Mouse (Mus musculus): ENCODE results near the gene Psg16. TPM values are rescaled to one million over a fixed set of nuclear protein-coding genes. Genes with fewer than 3 reads are reported as not detected.
"Not testable (repeated sequence)": the region's sequence is repeated elsewhere in the genome, so short reads cannot be mapped to it uniquely, and the experiment has no call there.

The Psg16 gene
- total and polyA plus RNA-seq, 3 experiments, result 0.23 to 0.67 TPM; not detected in 1

GRCm38 (mm10) chr7:17091280-17091679, 17.4 kb downstream of the Psg16 start:
- no peak overlapping the region for H3K27ac ChIP-seq (ENCODE audit: control insufficient read depth, low read depth, low read length)
- no peaks in the 10 kb centered on the region for H3K4me1 ChIP-seq (ENCODE audit: control insufficient read depth in 1 of 2, insufficient read depth in 2 of 2, low read length in 2 of 2)
- no peaks in the 10 kb centered on the region for H3K36me3 ChIP-seq (ENCODE audit: control insufficient read depth in 1 of 2, insufficient read depth in 2 of 2, low read length in 2 of 2)
- H3K4me3 ChIP-seq (ENCODE audit: control insufficient read depth in 1 of 2, insufficient read depth in 1 of 2, low read depth in 2 of 2, low read length in 2 of 2), result no peak overlapping the region
- no peaks in the 10 kb centered on the region for H3K79me2 ChIP-seq (ENCODE audit: control insufficient read depth, insufficient read depth, low read length, poor library complexity)
- H3K27me3 ChIP-seq (ENCODE audit: control insufficient read depth in 1 of 2, insufficient read depth in 2 of 2, low read length in 2 of 2), result no peaks in the 10 kb centered on the region
- H3K9me3 ChIP-seq (replicated peaks; ENCODE audit: insufficient read depth, low read length), result no peaks in the 10 kb centered on the region
- no peak overlapping the region for H3K9ac ChIP-seq (ENCODE audit: control insufficient read depth, low read depth, low read length, poor library complexity, severe bottlenecking)
- TF ChIP-seq CTCF (IDR thresholded peaks at IDR 0.05 in 2 of 3, conservative IDR thresholded peaks at IDR 0.05 in 1 of 3; ENCODE audit: control insufficient read depth in 1 of 3, insufficient read depth in 1 of 3, low read depth in 2 of 3, low read length in 3 of 3, poor library complexity in 1 of 3, severe bottlenecking in 1 of 3) (peak; percentile 23 to 63 (median 47); a peak in 5 of 6 replicates), GATA1 (IDR thresholded peaks at IDR 0.05; ENCODE audit: low read depth, low read length) (no peak), POLR2AphosphoS2 (IDR thresholded peaks at IDR 0.05; ENCODE audit: low read length) (no peak), RCOR1 (IDR thresholded peaks at IDR 0.05; ENCODE audit: low read depth, low read length) (no peak), SMC3 (IDR thresholded peaks at IDR 0.05; ENCODE audit: low read depth, low read length) (peak; percentile 22; the same call in 1 of the 2 replicates), ZC3H11A (IDR thresholded peaks at IDR 0.05; ENCODE audit: low read depth, low read length) (no peak), ZNF384 (IDR thresholded peaks at IDR 0.05; ENCODE audit: low read depth, low read length) (no peak), MYB (IDR thresholded peaks at IDR 0.05; ENCODE audit: low read depth, low read length) (no peak), E2F4 (IDR thresholded peaks at IDR 0.05; ENCODE audit: borderline replicate concordance, low read depth, low read length) (no peak), RAD21 (IDR thresholded peaks at IDR 0.05; ENCODE audit: low read depth, low read length) (peak; percentile 11), NELFE (IDR thresholded peaks at IDR 0.05; ENCODE audit: low read depth, low read length) (no peak)
- DNase-seq (ENCODE audit: low read depth, low spot score), result peak; percentile 49

- not testable (repeated sequence) for H3K27me3 ChIP-seq (ENCODE audit: control insufficient read depth in 1 of 2, insufficient read depth in 2 of 2, low read length in 2 of 2); H3K9ac ChIP-seq (ENCODE audit: control insufficient read depth, low read depth, low read length, poor library complexity, severe bottlenecking); H3K27ac ChIP-seq (ENCODE audit: control insufficient read depth, low read depth, low read length); H3K9me3 ChIP-seq (replicated peaks; ENCODE audit: insufficient read depth, low read length); H3K36me3 ChIP-seq (ENCODE audit: control insufficient read depth in 1 of 2, insufficient read depth in 2 of 2, low read length in 2 of 2); H3K79me2 ChIP-seq (ENCODE audit: control insufficient read depth, insufficient read depth, low read length, poor library complexity); DNase-seq (ENCODE audit: low read depth, low spot score); H3K4me1 ChIP-seq (ENCODE audit: control insufficient read depth in 1 of 2, insufficient read depth in 2 of 2, low read length in 2 of 2); H3K4me3 ChIP-seq (ENCODE audit: control insufficient read depth in 1 of 2, insufficient read depth in 1 of 2, low read depth in 2 of 2, low read length in 2 of 2)
These were observed 27.8 kb downstream of the Psg16 start for GRCm38 (mm10) chr7:17101631-17102030.

GRCm38 (mm10) chr7:17135307-17135706, 61.5 kb downstream of the Psg16 start:
- no peak for TF ChIP-seq ZC3H11A (IDR thresholded peaks at IDR 0.05; ENCODE audit: low read depth, low read length)
- TF ChIP-seq ZNF384 (IDR thresholded peaks at IDR 0.05; ENCODE audit: low read depth, low read length), result no peak
- TF ChIP-seq EP300 (IDR thresholded peaks at IDR 0.05; ENCODE audit: low read depth in 1 of 2, low read length in 2 of 2), result no peak
- no peak for TF ChIP-seq POLR2AphosphoS2 (IDR thresholded peaks at IDR 0.05; ENCODE audit: low read length)
- no peak for TF ChIP-seq SMC3 (IDR thresholded peaks at IDR 0.05; ENCODE audit: low read depth, low read length)
- TF ChIP-seq CHD2 (IDR thresholded peaks at IDR 0.05; ENCODE audit: low read length), result no peak
- TF ChIP-seq BHLHE40 (IDR thresholded peaks at IDR 0.05; ENCODE audit: borderline replicate concordance, low read depth, low read length), result no peak
- no peak overlapping the region for H3K27ac ChIP-seq (ENCODE audit: control insufficient read depth, low read depth, low read length)
- no peak overlapping the region for H3K9ac ChIP-seq (ENCODE audit: control insufficient read depth, low read depth, low read length, poor library complexity, severe bottlenecking)
- DNase-seq (ENCODE audit: low read depth, low spot score), result no peak
- H3K4me1 ChIP-seq (ENCODE audit: control insufficient read depth in 1 of 2, insufficient read depth in 2 of 2, low read length in 2 of 2), result no peaks in the 10 kb centered on the region
- H3K79me2 ChIP-seq (ENCODE audit: control insufficient read depth, insufficient read depth, low read length, poor library complexity), result no peaks in the 10 kb centered on the region
- no peak overlapping the region for H3K4me3 ChIP-seq (ENCODE audit: control insufficient read depth in 1 of 2, insufficient read depth in 1 of 2, low read depth in 2 of 2, low read length in 2 of 2)
- no peaks in the 10 kb centered on the region for H3K9me3 ChIP-seq (replicated peaks; ENCODE audit: insufficient read depth, low read length)
- H3K27me3 ChIP-seq (ENCODE audit: control insufficient read depth in 1 of 2, insufficient read depth in 2 of 2, low read length in 2 of 2), result no peaks in the 10 kb centered on the region; a peak in 1 of 4 replicates
- no peaks in the 10 kb centered on the region for H3K36me3 ChIP-seq (ENCODE audit: control insufficient read depth in 1 of 2, insufficient read depth in 2 of 2, low read length in 2 of 2)
